Mouse (Mus musculus) ES-E14 (cell line): ENCODE measurements at regions not wholly inside any gene's neighbourhood (a gene's known extent, or its start where the extent isn't known, plus 50 kb on each side); places are given as distances from the start of the nearest gene placed in this dataset.

Experiments used
- CHD2 ChIP-seq: IDR thresholded peaks from 2 replicates; pipeline ENCODE4 v1.6.1; 2014; ENCODE audit warnings: mild to moderate bottlenecking, low read depth, low read length, inconsistent platforms
- HCFC1 ChIP-seq: IDR thresholded peaks from 2 replicates; pipeline ENCODE4 v1.6.1; 2012; ENCODE audit warnings: low read length, inconsistent platforms, borderline replicate concordance; ENCODE audit not compliant: insufficient read depth
- MAFK ChIP-seq: IDR thresholded peaks from 2 replicates; pipeline ENCODE4 v1.6.1; 2014; ENCODE audit warnings: mild to moderate bottlenecking, low read depth, low read length, inconsistent platforms; ENCODE audit not compliant: insufficient read depth
- ZC3H11A ChIP-seq: IDR thresholded peaks from 2 replicates; pipeline ENCODE4 v1.6.1; 2012; ENCODE audit warnings: low read depth, mild to moderate bottlenecking, inconsistent platforms, low read length, borderline replicate concordance
- ZNF384 ChIP-seq: IDR thresholded peaks from 2 replicates; pipeline ENCODE4 v1.6.1; 2012; ENCODE audit warnings: low read depth, low read length, inconsistent platforms

DNA sequence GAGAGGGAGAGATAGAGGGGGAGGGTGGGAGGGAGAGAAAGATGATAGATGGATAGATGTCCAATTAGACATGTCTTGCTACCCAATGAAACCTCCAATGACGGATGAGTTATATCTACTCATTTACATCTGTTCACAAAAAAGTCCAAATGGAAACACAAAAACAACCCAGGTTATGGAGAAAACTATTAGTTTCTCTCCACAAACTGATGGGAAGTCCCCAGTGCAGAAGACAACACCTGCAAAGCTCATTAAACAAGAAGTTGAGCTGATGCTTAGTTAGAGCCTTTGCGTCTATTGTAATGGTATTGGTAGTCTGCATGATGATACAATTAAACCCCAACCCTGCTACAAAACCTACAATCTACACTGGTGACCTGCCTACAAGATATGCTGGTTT is 317.0 kb upstream of the Gpc6 start:
- no peak for TF ChIP-seq ZNF384
- no peak for TF ChIP-seq ZC3H11A
- no peak for TF ChIP-seq HCFC1
- no peak for TF ChIP-seq CHD2
- no peak for TF ChIP-seq MAFK
